Mouse (Mus musculus) T-helper 1 cell (primary cell): ENCODE data around the gene C130079G13Rik.
"Not testable (repeated sequence)": the region's sequence is repeated elsewhere in the genome, so short reads cannot be mapped to it uniquely, and the experiment has no call there.

Experiments used
- in situ Hi-C: fragments of 300-600 bp; cut with MboI, MseI; formaldehyde crosslinking; loops from one replicate; pipeline ENCODE4 v1.15.1; 2025; ENCODE audit warnings: high pct_unique_total_duplicates

C130079G13Rik gene

DNA sequence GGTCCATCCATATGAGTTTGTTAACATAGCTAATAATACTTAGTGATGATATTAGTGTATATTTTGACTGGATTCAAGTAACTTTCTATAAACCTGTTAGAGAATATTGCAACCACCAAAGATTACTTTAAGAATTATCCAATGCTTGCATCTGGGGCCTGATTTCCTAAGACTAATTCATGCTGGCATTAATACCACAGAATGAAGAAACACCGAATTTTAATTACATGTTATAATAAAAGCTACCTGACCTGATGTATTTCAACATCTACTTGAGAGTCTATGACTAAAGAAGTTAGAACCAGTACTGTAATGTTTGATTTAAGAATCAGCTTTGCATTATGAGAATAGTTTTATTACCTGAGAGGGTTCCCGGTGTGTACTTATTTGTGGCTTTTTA lies at the start of gene C130079G13Rik:
C130079G13Rik (plus strand) TSS at position 301 of the 400 bp plus-strand sequence.
- in situ Hi-C loops: no loop called here

DNA sequence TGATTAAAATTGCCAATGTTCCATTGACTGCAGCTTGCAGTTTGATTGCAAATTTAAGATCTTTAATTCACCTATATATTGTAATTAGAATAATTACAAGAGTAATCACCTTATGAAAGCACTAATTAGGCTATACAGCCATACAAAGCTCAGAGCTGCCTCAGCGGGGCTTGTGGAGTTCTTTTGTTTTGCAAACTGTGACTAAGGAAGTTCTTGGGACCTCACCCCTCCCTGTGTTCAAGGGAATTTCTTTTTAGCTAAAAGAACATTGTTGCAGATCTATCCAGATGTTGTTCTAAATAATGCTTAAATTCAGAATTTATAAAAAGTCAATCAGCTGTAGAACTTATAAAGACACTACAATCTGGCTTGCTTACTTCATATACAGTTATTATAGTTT lies 47.4 kb upstream of the C130079G13Rik start:
- in situ Hi-C loops: not testable (repeated sequence)

DNA sequence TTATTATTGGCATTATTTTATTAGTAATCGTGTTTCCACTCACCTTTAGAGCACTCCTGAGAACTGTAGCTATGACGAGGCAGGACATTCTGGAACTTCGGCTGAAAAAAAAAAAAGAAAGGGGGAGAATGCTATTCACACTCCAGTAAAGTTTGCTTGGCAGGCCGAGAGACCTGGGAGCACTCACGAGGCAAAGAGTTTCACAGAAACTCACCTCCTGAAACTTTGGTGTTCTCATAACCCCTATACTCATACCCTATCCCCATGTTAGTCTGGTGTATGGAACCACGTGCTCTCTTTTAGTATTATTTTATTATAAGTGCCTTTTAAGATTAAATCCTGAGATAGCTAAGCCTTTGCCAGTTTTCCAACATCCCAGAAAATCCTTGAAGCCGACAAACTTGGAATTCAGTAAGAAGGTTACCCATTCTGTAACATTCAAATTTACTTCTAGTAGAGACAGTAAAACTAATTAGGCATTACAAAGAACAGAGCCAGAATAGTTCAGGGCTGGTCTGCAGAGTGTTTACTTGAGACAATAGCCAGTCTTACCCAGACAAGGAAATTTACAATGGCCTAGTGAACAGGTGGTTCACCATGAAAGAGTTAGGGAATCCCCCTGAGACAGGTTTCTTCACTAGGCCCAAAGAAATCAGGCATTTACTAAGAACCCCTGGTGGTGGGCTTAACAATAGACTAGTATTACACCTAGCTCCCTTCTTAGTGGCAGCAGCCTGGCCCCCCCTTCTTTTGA lies 45.0 kb upstream of the C130079G13Rik start:
- in situ Hi-C loops: not testable (repeated sequence)

DNA sequence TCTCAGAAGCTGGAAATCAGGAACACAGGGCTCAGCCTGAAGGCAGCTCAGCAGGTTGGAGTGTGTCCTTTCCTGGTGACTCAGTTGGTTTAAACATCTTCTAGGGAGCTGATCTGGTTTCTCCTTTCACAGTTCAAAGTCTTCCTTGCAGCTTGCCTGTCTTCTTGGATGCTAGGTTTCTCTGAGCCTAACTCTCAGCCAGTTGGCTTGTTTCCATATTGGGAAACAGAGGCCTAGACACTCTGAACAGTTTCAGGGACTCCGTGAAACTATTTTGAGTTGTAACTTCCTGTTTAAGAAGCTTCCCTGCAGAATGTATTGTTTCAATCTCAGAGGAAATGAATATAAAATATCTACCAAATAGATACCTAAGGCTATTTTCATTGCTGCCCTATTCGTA lies 31.7 kb upstream of the C130079G13Rik start:
- in situ Hi-C loops: no loop called here

DNA sequence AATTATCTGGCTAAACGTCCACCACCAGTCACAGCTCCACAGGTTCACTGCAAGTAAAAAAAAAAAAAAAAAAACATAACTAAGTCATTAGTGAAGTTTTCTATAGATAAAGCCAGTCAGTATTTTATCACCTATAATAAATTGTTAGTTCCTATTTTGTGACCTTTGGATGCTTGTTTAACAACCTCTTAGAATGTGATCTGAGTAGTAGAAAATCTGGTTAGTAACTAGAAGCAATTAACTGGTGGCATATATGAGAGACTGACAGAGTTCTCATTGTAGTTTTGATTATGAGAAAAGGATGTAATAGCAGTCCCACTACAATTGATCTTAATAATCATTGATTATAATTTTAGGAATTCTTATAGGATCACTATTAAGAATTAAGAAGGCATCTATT lies 9.6 kb downstream of the C130079G13Rik start:
- in situ Hi-C loops: no loop called here

DNA sequence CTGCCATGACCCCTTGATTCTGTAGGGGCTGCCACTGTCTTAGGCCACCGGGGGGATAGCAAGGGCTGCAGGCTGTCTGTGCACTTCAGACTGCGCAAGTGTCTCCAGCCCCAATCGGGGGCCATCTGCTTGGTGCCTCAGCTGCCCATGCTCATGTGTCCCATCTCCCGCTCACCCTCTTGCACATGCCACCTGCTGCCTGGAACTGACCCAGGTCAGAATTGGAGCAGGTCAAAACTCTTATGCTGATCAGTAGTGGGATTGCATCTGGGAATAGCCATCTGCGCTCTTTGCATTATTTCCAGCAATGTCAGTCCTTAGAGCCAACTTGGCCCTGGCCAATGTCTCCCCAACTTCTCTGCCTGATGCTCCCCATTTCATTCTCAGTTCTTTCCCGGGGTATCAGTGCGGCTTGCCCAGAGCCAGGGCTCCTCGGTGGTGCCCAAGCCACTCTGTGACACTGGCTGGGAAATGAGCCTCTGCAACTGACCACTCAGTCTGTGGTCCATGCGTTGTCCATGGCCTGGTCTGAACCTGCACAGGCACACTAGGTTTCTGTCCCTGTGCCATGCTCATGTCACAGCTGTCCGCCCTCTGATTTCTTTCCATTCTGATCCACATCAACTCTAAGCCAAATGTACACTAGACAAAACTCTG lies 22.4 kb downstream of the C130079G13Rik start:
- in situ Hi-C loops: loop anchor here (5.0 kb wide), 1 partner anchor 35 kb away; no protein-coding TSS in a partner anchor

DNA sequence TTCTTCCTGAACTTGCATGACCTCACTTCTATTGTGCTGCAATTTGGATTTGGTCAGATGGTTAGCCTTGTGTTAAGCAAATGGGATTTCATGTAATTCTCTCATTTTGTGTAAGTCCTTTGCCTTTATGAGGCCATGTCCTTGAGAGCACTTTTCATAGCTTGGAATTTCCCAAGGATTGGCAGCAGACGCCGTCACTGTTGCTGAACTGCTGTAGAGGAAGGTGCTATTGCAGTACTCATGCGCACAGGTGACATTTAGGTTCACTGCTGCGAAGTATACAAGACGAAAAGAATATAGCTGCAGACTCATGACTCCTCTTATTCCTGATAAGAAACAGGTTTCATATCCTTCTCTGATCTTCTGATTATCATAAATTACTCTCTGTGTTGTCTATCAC lies 45.9 kb downstream of the C130079G13Rik start:
- in situ Hi-C loops: no loop called here

DNA sequence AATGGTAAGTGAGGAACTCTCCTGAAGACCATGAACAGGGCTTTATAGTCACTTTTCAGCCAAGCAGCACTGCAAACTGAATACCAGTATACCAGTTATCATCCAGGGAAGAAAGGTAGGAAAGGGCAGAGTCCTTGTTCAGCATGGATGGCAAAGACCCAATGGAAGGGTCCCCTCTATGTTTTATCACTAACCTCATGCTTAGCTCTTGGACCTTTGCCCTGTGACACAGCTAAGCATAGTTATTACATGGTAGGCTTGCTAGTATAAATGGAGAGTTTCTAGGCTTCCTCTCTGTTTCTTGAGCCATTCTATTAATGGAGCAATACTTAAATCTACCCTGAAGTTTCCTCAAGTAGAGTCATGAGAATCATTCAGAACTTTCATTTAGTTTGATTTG lies 49.6 kb downstream of the C130079G13Rik start:
- in situ Hi-C loops: no loop called here
